Mouse (Mus musculus): ENCODE results near the gene Nin.

- TF ChIP-seq POLR2A (IDR thresholded peaks at IDR 0.05; ENCODE audit: borderline replicate concordance, extremely low read depth, low read depth, low read length) (no peak), CTCF (IDR thresholded peaks at IDR 0.05; ENCODE audit: insufficient read depth, low read length) (no peak)
These were observed 44.0 kb upstream of the Nin start for GRCm38 (mm10) chr12:70157292-70158066.
